Mouse (Mus musculus) cerebellum, adult 9-10 months (tissue): ENCODE measurements around the gene Erbb4.
"Not testable (repeated sequence)": the region's sequence is repeated elsewhere in the genome, so short reads cannot be mapped to it uniquely, and the experiment has no call there.

ENCODE experiments used
- DNase-seq: peaks from one replicate; pipeline ENCODE4 v3.0.0; 2022

Gene Erbb4

DNA sequence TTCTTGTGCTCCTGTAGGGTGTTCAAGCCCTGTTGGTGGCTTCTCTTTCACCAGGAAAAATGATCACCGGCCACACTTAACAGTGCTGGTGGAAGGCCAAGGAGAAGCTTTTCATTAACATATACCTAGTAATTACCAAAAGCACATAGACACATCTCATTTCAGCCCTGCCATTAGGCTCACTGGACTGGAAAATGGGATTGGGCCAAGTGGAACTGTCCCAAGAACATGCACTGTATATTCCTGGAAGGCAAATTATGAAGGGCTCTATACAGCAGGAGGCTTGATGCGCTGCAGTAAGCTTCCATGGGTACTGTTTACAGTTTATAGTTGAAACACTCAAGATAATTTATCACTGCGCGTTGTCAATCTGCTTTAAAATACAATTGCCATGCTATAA lies 248.4 kb downstream of the Erbb4 start:
- DNase-seq, result peak; percentile 19

DNA sequence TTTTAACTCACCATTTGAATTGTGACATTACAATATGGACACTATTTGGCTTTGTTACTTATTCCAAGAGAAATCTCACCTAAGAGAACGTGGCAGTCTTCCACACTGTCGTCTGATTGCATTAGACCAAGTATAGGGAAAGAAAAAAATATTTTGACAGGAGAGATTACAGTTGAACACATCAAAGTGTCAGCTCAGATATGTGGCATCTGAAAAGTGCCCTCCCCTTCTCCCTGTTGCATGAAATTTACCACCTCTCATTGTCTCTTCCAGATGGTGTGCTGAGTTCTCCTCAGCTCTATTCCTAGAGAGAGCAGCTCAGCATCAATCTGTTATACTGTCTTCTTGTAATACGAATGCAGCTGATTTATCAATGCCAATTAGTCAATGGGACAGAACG lies 268.5 kb downstream of the Erbb4 start:
- no peak for DNase-seq

DNA sequence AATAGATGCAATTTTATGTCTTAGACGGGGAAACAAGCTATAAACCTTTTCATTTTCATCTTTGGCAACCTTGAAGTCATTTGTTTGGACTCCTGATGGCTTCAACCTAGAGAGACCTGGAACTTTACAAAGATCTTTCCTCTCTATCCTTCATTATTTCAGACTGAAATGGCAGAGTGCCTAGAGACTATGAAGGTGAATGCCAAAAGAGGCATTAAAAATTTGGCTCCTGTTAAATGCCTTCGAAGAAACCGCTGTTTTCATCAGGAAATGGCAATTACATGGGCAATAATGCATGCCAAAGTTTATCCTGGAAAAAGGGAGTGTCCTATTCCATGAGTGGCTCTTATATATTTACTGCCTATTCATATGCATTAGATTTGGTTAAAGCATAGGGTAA lies 273.2 kb downstream of the Erbb4 start:
- DNase-seq, result peak; percentile 6

DNA sequence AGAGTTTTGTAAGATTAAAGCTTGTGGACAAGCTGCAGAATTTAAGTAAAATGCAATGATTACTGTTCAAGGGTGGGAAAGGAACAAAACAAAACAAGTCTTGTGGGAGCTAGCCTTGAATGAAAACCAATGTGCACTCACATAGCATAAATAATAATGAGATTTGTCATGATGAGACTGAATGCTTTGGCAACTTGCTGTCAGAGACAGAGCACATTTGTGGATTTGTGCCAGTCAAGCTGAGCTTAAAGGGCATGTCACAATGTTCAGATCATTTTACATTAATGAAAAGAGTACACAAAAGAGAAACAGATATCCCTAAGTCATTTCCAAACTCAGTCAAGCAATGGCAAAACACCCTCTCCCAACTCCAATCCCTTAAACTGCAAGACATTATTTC lies 275.8 kb downstream of the Erbb4 start:
- no peak for DNase-seq

DNA sequence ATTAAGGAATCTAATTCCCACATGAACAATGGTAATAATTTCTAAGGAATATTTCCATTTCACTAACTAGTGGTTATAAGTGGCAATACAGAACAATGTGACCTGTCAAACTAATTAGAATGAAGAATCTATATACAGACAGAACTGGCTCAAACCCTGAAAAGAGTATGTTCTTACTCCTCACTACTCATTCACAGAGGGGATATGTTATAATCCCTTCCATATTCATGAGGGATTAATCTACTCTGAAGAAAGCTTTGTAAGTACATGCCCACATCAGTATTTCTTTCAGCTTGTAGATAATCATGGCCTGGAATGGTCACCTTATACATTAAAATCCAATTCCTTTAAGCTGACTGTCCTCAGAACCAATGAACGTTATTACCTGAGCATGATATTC lies 276.3 kb downstream of the Erbb4 start:
- DNase-seq, result no peak

DNA sequence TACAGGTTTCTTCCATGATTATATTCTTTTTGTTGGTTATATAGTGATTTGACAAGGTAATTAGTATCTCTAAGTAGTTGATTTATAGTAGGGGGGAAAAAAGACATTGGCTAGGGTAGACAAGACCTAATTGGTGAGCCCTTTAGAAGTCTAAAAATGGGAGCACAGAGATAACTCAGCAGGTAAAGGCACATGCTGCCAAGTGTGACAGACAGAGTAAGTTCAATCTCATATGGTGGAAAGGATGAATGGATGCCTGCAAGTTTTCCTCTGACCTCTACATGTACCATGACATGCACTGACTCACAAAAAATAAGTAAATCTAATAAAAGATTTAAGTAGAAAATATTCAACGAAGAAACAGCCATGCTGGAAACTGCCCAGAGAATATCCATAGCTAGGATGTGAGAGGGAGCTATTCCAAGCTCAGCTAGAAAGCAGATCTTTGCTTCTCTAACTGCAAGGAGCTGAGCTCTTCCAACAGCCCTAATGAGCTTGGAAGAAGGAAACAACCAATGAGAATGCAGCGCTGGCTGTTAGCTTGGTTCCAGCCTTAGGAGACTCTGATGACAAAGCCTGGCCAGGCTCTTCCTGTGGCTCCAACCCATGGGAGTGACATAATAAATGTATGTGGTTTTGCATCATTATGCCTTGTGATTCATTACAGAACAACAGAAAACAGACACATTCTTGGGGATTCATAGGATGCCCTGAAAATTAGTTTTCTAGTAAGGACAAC lies 277.2 kb downstream of the Erbb4 start:
- DNase-seq, result no peak

DNA sequence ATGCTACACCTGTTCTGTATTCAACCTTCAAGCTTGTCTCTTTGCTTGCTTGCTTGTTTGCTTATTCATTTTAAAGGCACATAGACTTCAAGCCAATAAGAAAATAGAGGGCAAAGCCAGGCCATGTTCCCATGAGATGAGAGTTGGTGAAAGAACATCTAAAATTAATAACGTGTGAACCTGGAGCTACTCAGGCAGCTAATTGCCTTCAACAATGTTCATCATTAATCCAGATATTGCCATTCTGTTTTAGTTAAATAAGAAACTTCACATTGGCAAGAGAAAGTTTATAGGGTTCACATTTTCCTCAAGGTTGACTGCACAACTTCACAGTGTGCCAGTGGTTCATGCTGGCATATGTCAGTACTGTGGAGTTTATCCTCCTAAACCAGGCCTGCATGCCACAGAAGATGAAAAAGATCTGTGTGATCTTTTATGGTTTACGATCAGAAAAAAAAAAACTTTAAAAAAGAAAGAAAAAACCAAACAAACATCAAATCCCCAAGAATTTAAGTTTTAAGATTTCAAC lies 284.7 kb downstream of the Erbb4 start:
- no peak for DNase-seq

DNA sequence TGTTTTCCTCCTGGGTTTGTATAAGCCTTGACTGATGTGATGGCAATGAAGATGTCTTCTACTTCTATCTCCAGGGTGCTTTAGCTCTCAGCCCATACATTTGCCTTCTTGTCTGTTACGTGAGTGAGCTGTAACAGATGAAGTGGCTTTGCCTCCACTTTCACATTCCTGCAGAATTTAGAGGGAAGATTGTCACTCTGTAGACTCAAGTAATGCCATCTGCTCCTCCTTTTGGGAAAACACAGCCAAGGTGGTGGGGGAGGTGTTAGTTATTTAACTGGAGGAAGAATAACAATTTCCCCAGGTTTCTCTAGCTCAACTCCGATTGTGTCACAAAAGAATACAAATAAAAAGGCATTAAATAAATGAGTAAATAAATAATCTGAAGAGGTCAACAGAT lies 301.1 kb downstream of the Erbb4 start:
- peak; percentile 58 for DNase-seq

DNA sequence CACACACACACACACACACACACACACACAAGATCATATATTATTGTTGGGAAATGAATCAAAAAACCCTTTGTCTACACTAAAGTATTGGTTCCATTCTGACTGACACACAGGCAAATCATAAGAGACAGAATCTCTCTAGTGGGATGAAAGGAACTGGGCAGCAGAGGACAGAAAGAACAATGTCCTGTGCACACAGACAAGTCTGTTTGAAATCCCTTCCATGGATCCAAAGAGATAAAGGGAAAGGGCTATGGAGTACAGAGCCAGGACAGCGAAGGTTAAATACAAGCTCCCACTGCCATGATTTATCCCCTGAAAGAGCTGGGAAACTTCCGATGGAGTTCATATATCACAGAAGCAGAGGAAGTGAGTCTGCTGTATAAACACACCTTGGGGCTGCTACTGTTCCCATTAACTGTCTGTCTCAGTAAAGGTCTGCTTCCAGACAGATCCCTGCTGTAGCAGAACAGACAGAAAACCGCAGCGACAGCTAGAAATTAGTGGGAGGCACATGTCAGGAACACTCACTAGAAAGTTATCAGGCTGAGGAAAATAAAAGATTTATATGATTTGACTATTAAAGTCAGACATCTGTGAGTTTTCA lies 320.3 kb downstream of the Erbb4 start:
- DNase-seq, result no peak

DNA sequence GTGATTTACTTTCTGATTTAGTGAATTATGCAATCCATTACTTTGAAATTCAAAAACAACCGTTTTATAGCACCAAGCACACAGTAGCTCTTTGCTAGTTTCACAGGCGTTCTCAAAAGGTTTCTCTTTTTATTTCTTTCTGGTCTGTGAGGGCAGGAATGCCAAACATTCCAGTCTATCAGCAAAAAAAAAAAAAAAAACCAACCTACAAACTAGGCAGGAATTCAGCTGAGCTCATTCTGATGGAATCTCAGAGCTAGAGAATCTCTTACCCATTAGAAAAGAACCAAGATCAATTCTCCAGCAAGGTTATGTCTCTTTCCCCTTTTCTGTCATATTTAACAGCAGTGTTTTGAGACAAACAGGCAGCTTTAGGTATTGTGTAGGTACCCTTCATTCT lies 327.2 kb downstream of the Erbb4 start:
- no peak for DNase-seq

DNA sequence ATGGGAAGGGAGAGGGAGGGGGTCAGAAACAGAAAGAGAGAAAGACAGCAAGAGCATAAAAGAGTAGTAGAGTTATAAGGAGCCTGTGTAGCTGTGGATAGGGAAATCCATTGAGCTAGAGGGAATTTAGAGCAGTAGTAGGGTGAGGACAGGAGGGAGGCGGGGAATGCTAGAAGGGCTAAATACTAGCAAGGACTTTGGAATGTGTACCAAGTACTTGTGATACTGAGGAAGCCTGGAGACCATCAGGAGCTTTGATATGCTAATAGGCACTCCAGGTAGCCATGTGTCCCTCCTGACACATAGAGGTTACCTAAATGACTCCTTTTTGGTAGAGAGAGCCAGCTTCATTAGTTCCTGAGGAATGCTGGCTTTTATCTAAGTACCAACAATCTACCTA lies 327.8 kb downstream of the Erbb4 start:
- DNase-seq, result no peak

DNA sequence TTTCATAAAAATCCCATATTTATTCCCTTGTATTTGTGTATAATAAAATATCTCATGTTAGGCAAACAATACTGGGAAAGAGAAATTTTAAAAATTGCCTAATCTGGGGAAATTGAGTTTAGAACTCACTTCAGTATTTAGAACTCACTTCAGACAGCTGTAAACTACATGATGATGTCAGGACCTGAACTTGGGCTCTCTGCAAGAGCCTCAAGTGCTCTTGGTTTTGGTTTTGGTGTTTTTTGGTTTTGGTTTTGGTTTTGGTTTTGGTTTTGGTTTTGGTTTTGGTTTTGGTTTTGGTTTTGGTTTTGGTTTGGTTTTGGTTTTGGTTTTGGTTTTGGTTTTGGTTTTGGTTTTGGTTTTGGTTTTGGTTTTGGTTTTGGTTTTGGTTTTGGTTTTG lies 341.8 kb downstream of the Erbb4 start:
- not testable (repeated sequence) for DNase-seq

DNA sequence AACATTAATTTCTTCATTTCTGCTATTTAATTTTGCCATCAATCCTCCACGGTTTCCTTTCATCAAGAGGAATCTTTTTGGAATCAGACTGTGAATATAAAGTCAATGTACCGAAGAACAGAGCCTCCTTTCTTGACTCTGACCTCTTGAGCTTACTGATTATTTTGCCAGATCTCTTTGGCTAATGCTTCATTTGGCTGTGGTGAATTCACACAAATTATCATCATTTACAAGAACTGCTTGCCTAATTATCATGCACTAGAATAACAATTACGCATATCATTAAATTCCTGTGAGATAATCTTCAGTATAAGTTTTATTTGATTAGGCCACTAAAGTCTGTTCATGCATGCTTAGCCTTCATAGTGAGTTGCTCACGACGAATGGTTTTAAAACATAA lies 345.4 kb downstream of the Erbb4 start:
- DNase-seq, result no peak

DNA sequence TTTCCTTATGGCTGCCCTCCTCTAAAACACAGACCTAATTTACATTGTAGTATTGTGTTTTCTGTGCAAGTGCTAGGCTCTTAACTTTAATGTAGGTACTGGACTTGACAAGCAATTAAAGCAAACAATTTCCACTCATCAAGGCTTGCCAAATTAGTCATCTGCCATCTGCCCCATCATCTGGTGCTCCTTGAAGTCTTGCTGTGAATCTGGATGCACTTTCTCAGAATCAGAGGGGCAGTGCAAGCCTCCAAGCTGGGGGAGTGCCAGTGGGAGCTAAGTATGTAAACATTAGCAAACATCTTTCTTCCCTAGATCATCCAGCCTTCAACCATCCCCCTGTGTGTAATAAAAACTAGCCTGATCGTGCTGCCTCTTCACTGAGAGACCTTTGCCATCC lies 358.9 kb downstream of the Erbb4 start:
- peak; percentile 96 for DNase-seq

DNA sequence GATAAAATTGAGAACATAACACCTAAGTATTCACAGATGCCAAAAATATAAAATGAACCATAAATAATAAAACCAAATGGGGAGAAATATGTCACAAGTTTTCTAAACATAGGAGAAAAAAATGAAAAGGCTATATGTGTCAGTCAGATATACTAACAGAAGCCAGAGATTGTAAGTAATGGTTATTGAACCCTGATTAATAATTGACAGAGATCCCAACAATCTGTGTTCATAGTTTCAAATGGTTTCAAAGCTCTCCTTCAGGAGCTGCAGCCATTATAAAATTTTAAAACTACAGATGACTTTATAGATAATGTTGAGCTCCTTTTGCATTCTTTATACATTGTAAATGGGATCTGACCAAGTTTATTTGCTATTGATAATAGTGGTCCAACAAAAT lies 426.4 kb downstream of the Erbb4 start:
- no peak for DNase-seq

DNA sequence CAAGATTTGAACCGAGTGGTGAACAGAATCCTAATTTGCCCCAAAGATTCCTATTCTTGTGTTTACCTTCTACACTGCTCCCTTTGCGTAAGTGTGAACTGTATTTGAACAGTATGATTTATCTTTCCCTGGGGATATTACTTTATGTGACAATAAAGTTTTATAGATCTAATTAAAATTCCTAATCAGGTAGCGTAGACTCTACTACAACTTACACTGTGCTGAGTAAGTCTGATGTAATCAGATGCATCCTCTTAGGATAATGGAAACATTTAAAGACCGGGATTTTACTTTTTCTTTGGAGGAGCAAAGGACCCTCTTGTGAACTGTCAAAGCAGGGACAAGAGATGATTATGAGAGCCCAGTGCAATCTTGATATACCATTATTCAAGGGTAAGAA lies 433.2 kb downstream of the Erbb4 start:
- DNase-seq, result no peak

DNA sequence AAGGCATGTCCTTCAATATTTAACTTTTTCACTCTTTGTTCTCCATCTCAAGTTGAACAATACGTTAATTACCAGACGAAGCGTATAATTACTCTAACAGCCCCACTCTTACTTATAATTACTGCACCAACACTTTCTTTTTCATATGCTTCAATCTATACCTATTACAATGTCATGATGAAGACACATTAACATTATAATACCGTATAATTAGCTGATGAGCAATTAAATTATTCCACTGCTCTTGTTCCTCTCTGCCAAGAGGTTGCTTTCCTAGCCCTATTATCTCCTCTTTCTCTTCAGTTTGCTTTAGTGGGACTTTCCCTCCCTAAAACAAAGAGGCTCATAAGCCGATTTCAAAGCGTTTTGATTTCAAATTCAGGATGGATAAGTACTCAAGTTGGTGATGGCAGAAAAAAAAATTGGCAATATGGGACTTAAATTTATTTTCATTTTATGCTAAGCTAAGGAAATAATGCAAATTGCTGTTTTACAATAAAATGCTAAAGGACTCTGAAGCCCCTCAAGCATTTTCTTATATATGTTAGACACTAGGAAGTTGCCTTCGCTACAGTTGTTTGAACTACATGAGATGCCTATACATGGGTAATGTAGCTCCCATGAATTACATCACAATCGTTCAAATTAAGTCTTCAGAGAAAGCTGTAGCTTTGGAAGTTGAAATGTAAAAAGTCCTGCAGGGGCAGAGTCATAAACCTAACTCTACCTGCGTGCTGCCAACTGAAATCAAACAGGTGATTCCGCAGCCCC lies 440.8 kb downstream of the Erbb4 start:
- no peak for DNase-seq

DNA sequence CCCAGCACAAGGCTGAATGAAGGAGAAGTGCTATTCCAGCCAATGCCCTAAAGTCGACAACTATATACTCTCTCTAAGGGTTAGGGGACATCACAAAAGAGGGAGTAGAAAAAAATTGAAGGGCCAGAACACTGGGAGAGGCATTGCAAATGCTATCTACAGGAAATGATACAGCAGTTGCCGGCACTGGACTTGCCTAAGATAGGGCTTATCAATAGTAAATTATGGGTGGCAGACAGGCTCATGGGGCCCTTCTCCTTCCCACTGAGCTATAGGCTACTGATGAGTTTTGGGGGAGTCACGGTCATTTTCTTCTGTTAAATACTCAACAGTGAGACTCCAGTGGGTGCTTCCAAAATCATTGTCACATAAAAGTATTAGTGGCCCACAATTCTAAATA lies 517.4 kb downstream of the Erbb4 start:
- no peak for DNase-seq

DNA sequence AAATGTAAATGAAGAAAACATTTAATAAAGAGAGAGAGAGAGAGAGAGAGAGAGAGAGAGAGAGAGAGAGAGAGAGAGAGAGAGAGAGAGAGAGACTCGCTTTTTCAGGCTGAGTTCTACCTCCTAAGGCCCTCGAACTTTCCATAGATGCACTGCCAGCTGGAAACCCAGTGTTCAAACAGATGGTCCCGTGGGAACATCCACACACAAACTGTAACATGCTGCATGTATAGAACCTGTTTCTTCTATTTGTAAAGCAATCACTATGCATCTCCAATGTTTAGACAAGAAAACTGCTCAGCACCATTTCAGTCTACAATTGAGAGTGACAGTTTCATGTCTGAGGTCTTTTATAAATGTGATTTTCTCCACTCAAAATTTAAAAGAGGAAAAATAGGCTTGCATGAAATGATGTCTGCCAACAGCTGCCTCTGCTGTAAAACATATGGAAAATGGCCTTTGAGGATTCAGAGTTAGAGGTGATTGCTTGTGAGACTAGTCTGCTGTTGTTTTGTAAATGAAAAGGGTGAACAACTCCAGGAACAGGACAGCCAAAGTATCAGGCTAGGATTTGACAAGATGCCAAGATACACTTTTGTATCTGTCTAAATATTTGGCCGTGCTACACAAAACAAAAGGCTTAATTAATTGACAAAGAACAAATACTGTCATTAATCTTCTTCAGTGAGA lies 533.9 kb downstream of the Erbb4 start:
- DNase-seq, result no peak

DNA sequence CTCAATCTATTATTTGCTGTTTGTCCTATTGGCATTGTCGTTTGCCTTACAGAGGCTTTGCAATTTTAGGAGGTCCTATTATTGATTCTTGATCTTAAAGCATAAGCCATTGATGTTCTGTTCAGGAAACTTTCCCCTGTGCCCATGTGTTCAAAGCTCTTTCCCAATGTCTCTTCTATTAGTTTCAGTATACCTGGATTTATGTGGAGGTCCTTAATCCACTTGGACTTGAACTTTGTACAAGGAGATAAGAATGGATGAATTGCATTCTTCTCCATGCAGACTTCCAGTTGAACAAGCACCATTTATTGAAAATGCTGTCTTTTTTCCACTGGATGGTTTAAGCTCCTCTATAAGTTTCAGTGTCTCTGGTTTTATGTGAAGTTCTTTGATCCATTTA lies 536.9 kb downstream of the Erbb4 start:
- no peak for DNase-seq

DNA sequence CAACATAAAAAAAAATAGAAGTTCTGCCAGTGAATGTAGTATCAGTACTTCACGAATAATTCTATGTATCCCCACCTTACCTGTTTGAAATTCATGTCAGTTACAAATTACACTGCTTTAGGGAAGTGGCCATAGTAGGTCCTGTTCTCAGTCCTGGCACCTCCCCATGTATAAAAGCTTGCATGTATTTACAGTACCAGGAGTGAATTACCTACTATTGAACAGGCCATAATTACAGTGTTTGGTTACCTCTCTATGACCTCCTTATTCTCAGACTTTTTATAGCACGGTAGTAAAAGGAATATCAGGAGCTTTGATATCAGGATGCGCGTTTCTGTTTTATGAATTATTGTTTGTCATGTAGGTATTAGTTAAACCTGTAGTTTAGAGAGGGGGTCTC lies 564.9 kb downstream of the Erbb4 start:
- no peak for DNase-seq

DNA sequence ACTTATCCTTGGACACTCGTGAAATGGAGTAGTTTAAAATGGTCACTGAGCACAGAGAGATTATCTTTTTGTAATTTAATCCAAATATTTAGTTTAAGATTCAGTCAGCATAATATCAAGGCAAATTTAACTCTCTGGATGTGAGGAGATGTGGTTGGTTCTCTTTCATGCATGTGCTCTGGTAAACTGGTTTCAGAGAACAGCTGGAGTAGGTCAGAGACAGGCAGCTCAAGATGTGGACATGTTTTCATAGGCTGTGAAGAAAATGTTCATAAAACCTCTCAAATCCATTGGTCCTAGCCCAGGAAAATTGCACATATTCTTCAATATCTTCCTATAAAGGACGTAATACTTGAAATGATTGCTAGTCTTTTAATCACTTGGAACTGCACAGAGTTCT lies 590.0 kb downstream of the Erbb4 start:
- DNase-seq, result no peak

DNA sequence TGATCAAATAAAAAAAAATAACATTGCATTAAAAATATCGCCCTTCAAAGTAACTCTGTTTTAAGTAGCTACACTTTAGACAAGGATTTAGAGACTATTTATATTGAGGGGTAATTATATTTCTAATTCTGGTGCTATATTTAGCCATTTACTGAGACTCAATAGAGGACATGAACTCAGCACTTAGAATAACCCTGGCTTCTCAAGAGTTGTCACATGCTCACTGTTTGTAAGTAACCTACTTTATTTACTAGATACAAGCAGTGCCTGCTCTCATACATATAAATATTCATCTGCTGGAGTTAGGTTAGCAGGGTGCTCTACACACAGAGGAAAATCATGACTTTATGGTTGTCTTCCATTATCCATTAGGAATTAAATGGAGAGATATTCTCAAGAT lies 604.0 kb downstream of the Erbb4 start:
- no peak for DNase-seq
